Mouse (Mus musculus) left cerebral cortex, postnatal 36 days (tissue): ENCODE results near the gene Ddx58. TPM values are rescaled to one million over a fixed set of nuclear protein-coding genes. Genes with fewer than 3 reads are reported as not detected.

Experiments used
- DNase-seq, 2 experiments: peaks; one replicate each; pipeline ENCODE4 v3.0.0; 2021 to 2022; ENCODE audit warnings: low spot score in 2 of 2, mixed read lengths in 1 of 2
- intact Hi-C: fragments of 180-260 bp; cut with DNase I; formaldehyde crosslinking; loops from one replicate; pipeline ENCODE4 v1.15.1; 2025
- total RNA-seq, 2 experiments: library from RNA; stranded (reverse); gene quantifications; 2 replicates each; pipeline ENCODE4 v1.2.3; 2021

Ddx58 gene
- total RNA-seq, 2 experiments from 2014 or later, result 2.6 to 4.3 TPM

GRCm38 (mm10) chr4:40154751-40155150 is 84.9 kb downstream of the Ddx58 start:
- intact Hi-C loops, result no loop called here
- no peak for DNase-seq

Other genes starting within 250 kb of the Ddx58 start
- gene Aco1, start 96.7 kb downstream of the Ddx58 start, total RNA-seq, result 10 to 100 TPM; 29.9 to 30.4 TPM
- gene Smim27, start 29.8 kb upstream of the Ddx58 start, total RNA-seq, result 10 to 100 TPM in 1 of 2 experiments, 1 to 10 TPM in 1; 9.8 to 15.1 TPM
- gene Topors, start 30.0 kb upstream of the Ddx58 start, total RNA-seq, result 10 to 100 TPM; 18.0 to 19.5 TPM
- 100 to 1,000 TPM; 170 to 180 TPM for gene Ndufb6, start 39.6 kb upstream of the Ddx58 start, total RNA-seq
- gene Tmem215, start 232.4 kb upstream of the Ddx58 start, total RNA-seq, result 10 to 100 TPM; 20.5 to 22.0 TPM